Mouse (Mus musculus) right cerebral cortex, postnatal 10 days (tissue): Measurements from ENCODE around the gene Fbrsl1.
A peak's percentile ranks its signal among the peaks of the same experiment; 100 is the strongest.
"Not testable (repeated sequence)": the region's sequence is repeated elsewhere in the genome, so short reads cannot be mapped to it uniquely, and the experiment has no call there.

Experiments used
- DNase-seq, 2 experiments: peaks; one replicate each; pipeline ENCODE4 v3.0.0; 2021; ENCODE audit warnings: low spot score in 2 of 2

The Fbrsl1 gene

GRCm38 (mm10) chr5:110455272-110455671 lies 7.0 kb upstream of the Fbrsl1 start:
- DNase-seq, result no peak

GRCm38 (mm10) chr5:110449294-110449693 lies 991 bp upstream of the Fbrsl1 start:
- no peak for DNase-seq

GRCm38 (mm10) chr5:110447720-110448435 lies 425 bp downstream of the Fbrsl1 start:
- DNase-seq, result peak; percentile 43 to 53

- DNase-seq, result no peak
These were observed 3.8 kb downstream of the Fbrsl1 start for GRCm38 (mm10) chr5:110444509-110444908.

GRCm38 (mm10) chr5:110442966-110443590 lies 5.2 kb downstream of the Fbrsl1 start:
- no peak for DNase-seq

- no peak for DNase-seq
These were observed 8.6 kb downstream of the Fbrsl1 start for GRCm38 (mm10) chr5:110439565-110440310.

GRCm38 (mm10) chr5:110438591-110438990 lies 9.7 kb downstream of the Fbrsl1 start:
- DNase-seq, result no peak

GRCm38 (mm10) chr5:110437632-110438261 lies 10.6 kb downstream of the Fbrsl1 start:
- DNase-seq, result no peak

- DNase-seq, result not testable (repeated sequence)
These were observed 12.1 kb downstream of the Fbrsl1 start for GRCm38 (mm10) chr5:110436166-110436565.

- no peak for DNase-seq
These were observed 13.5 kb downstream of the Fbrsl1 start for GRCm38 (mm10) chr5:110434816-110435215.

GRCm38 (mm10) chr5:110429045-110429444 lies 19.3 kb downstream of the Fbrsl1 start:
- DNase-seq, result peak; percentile 69 to 79

GRCm38 (mm10) chr5:110428290-110428689 lies 20.0 kb downstream of the Fbrsl1 start:
- no peak for DNase-seq

- DNase-seq, result no peak
These were observed 23.1 kb downstream of the Fbrsl1 start for GRCm38 (mm10) chr5:110425187-110425586.

- DNase-seq, result no peak
These were observed 24.1 kb downstream of the Fbrsl1 start for GRCm38 (mm10) chr5:110424204-110424603.

- peak; percentile 45 for DNase-seq
These were observed 26.9 kb downstream of the Fbrsl1 start for GRCm38 (mm10) chr5:110421393-110421792.

- no peak for DNase-seq
These were observed 27.4 kb downstream of the Fbrsl1 start for GRCm38 (mm10) chr5:110420950-110421349.

GRCm38 (mm10) chr5:110420201-110420600 lies 28.1 kb downstream of the Fbrsl1 start:
- DNase-seq, result peak in 1 of 2 experiments; percentile 34

GRCm38 (mm10) chr5:110418523-110418911 lies 29.8 kb downstream of the Fbrsl1 start:
- DNase-seq, result no peak

GRCm38 (mm10) chr5:110417756-110418522 lies 30.4 kb downstream of the Fbrsl1 start:
- DNase-seq, result no peak

GRCm38 (mm10) chr5:110416825-110417401 lies 31.4 kb downstream of the Fbrsl1 start:
- DNase-seq, result peak; percentile 77 to 87
